Mouse (Mus musculus) kidney, postnatal 0 days (tissue): ENCODE results near the gene Slc9a3r1. TPM values are rescaled to one million over a fixed set of nuclear protein-coding genes. Genes with fewer than 3 reads are reported as not detected.

Experiments
- ATAC-seq: fragments of 200-750 bp; cut with Nextera tagmentation; replicated peaks from 2 replicates; pipeline ENCODE4 v1.8.0; 2017; ENCODE audit warnings: low read depth, moderate number of reproducible peaks, moderate TSS enrichment, moderate library complexity; ENCODE audit not compliant: low FRiP score
- DNase-seq: peaks from one replicate; pipeline ENCODE4 v3.0.0-alpha.2; 2016; ENCODE audit warnings: low spot score
- H3K27ac ChIP-seq: fragments of 300-500 bp; sonication (generic); 2 replicates; pipeline ENCODE4 v1.5.1; 2014; ENCODE audit warnings: mild to moderate bottlenecking
- H3K27me3 ChIP-seq: fragments of 300-500 bp; sonication (generic); 2 replicates; pipeline ENCODE4 v1.6.1; 2014; ENCODE audit warnings: low read length, mixed read lengths; ENCODE audit not compliant: insufficient read depth
- H3K36me3 ChIP-seq: fragments of 300-500 bp; sonication (generic); 2 replicates; pipeline ENCODE4 v1.6.1; 2014; ENCODE audit warnings: low read length, mixed read lengths; ENCODE audit not compliant: insufficient read depth
- H3K4me1 ChIP-seq: fragments of 300-500 bp; sonication (generic); replicated peaks from 2 replicates; pipeline ENCODE4 v1.6.1; 2014; ENCODE audit warnings: antibody characterized with exemption, low read length, mixed read lengths; ENCODE audit not compliant: insufficient read depth
- H3K4me2 ChIP-seq: fragments of 300-500 bp; sonication (generic); 2 replicates; pipeline ENCODE4 v1.6.1; 2014; ENCODE audit warnings: mild to moderate bottlenecking, low read length, moderate library complexity, mixed read lengths
- H3K4me3 ChIP-seq: fragments of 300-500 bp; sonication (generic); replicated peaks from 2 replicates; pipeline ENCODE4 v1.5.1; 2014; ENCODE audit warnings: low read depth, low read length
- H3K9ac ChIP-seq: fragments of 300-500 bp; sonication (generic); 2 replicates; pipeline ENCODE4 v1.6.1; 2014; ENCODE audit warnings: low read depth, low read length
- H3K9me3 ChIP-seq: fragments of 300-500 bp; sonication (generic); replicated peaks from 2 replicates; pipeline ENCODE4 v1.6.1; 2016; ENCODE audit warnings: low read length, inconsistent platforms, mixed read lengths
- CTCF ChIP-seq: IDR thresholded peaks from 2 replicates; pipeline ENCODE4 v1.5.1; 2016; ENCODE audit warnings: antibody characterized with exemption, low read depth, mild to moderate bottlenecking, moderate library complexity
- WGBS: fragments of 180-500 bp; shearing (Covaris S2); extraction: QIAGEN DNeasy Blood & Tissue Kit; methylation state at CpG from one replicate; pipeline ENCODE4 v1.1.7; 2014; 5-methylcytosine and 5-hydroxymethylcytosine counted together
- polyA plus RNA-seq: library from polyadenylated mRNA; unstranded; fragments of >200 nt; fragmentation: Nextera tagmentation; extraction: Ambion mirVana; gene quantifications from 2 replicates; pipeline ENCODE4 v1.2.1, GENCODE M21; 2015

Gene Slc9a3r1
- polyA plus RNA-seq, 1 experiment from 2014 or later = 163 TPM

- Histone ChIP-seq H3K27ac (no peak overlapping the region), H3K4me3 (peak overlapping the region; percentile 14; the same call in 1 of the 2 replicates), H3K27me3 (no peaks in the 10 kb centered on the region), H3K4me1 (peaks cover 3% of the 10 kb centered on the region; the same call in 1 of the 2 replicates), H3K4me2 (peak overlapping the region; percentile 45), H3K9ac (no peak overlapping the region), H3K9me3 (no peaks in the 10 kb centered on the region), H3K36me3 (no peaks in the 10 kb centered on the region)
- peak; percentile 92 for TF ChIP-seq CTCF
- under 1% methylated on average over 35 of the region's 35 CpGs for WGBS
- DNase-seq = peak; percentile 84
- peak; percentile 77 for ATAC-seq
Measured at GRCm38 (mm10) chr11:115153699-115154292, 9.3 kb upstream of the Slc9a3r1 start.

GRCm38 (mm10) chr11:115155053-115155634 lies 8.0 kb upstream of the Slc9a3r1 start:
- no peak for TF ChIP-seq CTCF

GRCm38 (mm10) chr11:115157933-115158719 lies 5.0 kb upstream of the Slc9a3r1 start:
- DNase-seq (no peak), ATAC-seq (no peak)
- TF ChIP-seq CTCF = no peak
- Histone ChIP-seq H3K4me2 (no peak overlapping the region), H3K9ac (no peak overlapping the region), H3K27ac (no peak overlapping the region), H3K4me3 (no peak overlapping the region), H3K36me3 (no peaks in the 10 kb centered on the region), H3K9me3 (no peaks in the 10 kb centered on the region), H3K27me3 (no peaks in the 10 kb centered on the region), H3K4me1 (peaks cover 7% of the 10 kb centered on the region; the same call in 1 of the 2 replicates)
- 27% methylated on average over 12 of the region's 12 CpGs for WGBS

More at GRCm38 (mm10) chr11:115155053-115155634, 8.0 kb upstream of the Slc9a3r1 start:
- Histone ChIP-seq H3K4me3 (no peak overlapping the region), H3K27ac (no peak overlapping the region), H3K36me3 (no peaks in the 10 kb centered on the region), H3K9me3 (no peaks in the 10 kb centered on the region), H3K4me2 (no peak overlapping the region), H3K27me3 (no peaks in the 10 kb centered on the region), H3K4me1 (peaks cover 3% of the 10 kb centered on the region; the same call in 1 of the 2 replicates), H3K9ac (no peak overlapping the region)
- WGBS = 8% methylated on average over 5 of the region's 5 CpGs
- DNase-seq (no peak), ATAC-seq (no peak)

GRCm38 (mm10) chr11:115160016-115160797 lies 2.9 kb upstream of the Slc9a3r1 start:
- no peak overlapping the region for H3K9ac ChIP-seq
- peak; percentile 89 for TF ChIP-seq CTCF
- H3K4me3 ChIP-seq = no peak overlapping the region
- no peaks in the 10 kb centered on the region for H3K36me3 ChIP-seq
- no peak overlapping the region for H3K4me2 ChIP-seq
- DNase-seq = peak; percentile 52
- no peaks in the 10 kb centered on the region for H3K27me3 ChIP-seq
- no peaks in the 10 kb centered on the region for H3K9me3 ChIP-seq
- ATAC-seq = no peak
- 57% methylated on average over 11 of the region's 11 CpGs for WGBS
- H3K27ac ChIP-seq = no peak overlapping the region
- H3K4me1 ChIP-seq = peaks cover 9% of the 10 kb centered on the region; the same call in 1 of the 2 replicates

DNA sequence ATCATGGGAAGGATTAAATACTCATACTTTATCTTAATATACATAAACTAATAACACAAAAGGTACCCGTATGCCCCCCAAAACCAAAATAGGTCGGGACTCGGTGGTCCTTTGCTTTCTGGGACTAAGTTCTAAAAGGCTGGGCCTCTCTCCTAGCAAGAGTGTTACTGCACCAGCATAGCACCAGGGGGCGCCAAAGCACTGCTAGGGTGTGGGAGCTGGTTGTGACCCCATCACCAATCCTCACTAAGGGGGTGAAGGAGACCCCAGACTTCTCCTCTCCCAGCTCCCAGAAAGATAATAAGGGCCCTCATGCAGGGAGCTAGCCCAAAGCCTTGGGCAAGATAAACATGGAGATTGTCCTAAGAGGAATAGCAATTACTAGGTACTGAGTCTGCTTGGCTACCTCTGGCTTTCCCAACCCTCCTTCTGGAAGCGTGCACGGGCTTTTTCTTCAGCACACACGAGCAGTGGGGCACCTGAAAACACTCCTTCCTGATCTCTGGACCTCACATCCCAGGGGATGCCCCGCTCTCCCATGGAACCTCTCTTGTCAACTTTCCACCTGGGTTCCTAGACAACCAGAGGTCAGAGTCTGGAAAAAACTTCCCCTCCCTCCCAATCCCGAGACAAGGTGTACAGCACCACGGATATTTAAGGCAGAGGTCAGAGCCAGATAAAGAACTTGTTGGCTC lies 2.1 kb upstream of the Slc9a3r1 start:
- WGBS = 38% methylated on average over 10 of the region's 10 CpGs
- Histone ChIP-seq H3K4me2 (no peak overlapping the region), H3K27me3 (no peaks in the 10 kb centered on the region), H3K4me3 (no peak overlapping the region), H3K9ac (no peak overlapping the region), H3K9me3 (no peaks in the 10 kb centered on the region), H3K4me1 (peaks cover 14% of the 10 kb centered on the region), H3K27ac (no peak overlapping the region), H3K36me3 (no peaks in the 10 kb centered on the region)
- TF ChIP-seq CTCF = peak; percentile 89
- DNase-seq (peak; percentile 84), ATAC-seq (no peak)
